ENCODE assay signal across 20 mouse cellular contexts in the genomic region with DNA sequence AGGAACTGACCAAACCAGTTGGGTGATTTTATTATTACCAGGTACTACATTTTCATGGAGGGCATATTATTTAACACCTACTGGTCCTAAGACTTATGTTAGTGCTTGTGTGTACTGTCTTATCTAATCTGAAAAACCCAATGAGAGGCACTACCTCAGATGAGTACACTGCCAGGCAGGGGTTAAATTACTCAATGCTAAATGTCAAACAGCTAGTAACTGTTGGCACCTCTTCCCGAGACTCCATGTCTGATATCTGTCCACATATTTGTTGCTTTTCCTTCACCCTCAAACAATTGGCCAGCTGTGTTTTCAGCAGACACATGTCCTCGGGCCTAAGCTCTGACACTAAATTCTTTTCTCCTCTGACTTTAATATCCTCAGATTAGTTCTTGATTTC.
A peak's percentile ranks its signal among the peaks of the same experiment; 100 is the strongest.
DNase-seq lines count a peak whose midpoint lies in the region; ATAC-seq and TF ChIP-seq lines count a peak whose summit lies in the region.
"Had no signal": no experiment of that assay in that cellular context is flagged by ENCODE, and none has a peak within 500 bp of the region (broad histone marks: within the 10 kb centered on the region; RNA-seq: fewer than 3 reads in every experiment).

No protein-coding gene starts in this region.

- no peaks in the 10 kb centered on the region for H3K9me3 ChIP-seq in heart, embryonic 13.5 days
- H3K9me3 ChIP-seq in kidney, embryonic 15.5 days (replicated peaks), result no peaks in the 10 kb centered on the region
- H3K9me3 ChIP-seq: forebrain, embryonic 10.5 days; hindbrain, embryonic 15.5 days; limb, embryonic 10.5 days; liver, embryonic 15.5 days had no signal

- WGBS in heart, embryonic 13.5 days, result 17% methylated on average over 2 of the region's 2 CpGs
- WGBS in kidney, adult 2 months, result 24% methylated on average over 2 of the region's 2 CpGs
- 44% methylated on average over 2 of the region's 2 CpGs for WGBS in kidney, embryonic 15.5 days

- H3K36me3 ChIP-seq in heart, embryonic 13.5 days, result no peaks in the 10 kb centered on the region
- no peaks in the 10 kb centered on the region; the same call in 1 of the 2 replicates for H3K36me3 ChIP-seq in kidney, adult 2 months (ENCODE audit: control insufficient read depth, insufficient read depth, low read length)
- H3K36me3 ChIP-seq in kidney, embryonic 15.5 days, result no peaks in the 10 kb centered on the region
- H3K36me3 ChIP-seq: forebrain, embryonic 10.5 days; hindbrain, embryonic 15.5 days; limb, embryonic 10.5 days; liver, embryonic 15.5 days had no signal

- peak overlapping the region; percentile 43 for H3K27ac ChIP-seq in heart, embryonic 13.5 days (replicated peaks)
- H3K27ac ChIP-seq in kidney, adult 2 months (ENCODE audit: insufficient read depth, low read depth, low read length), result peak overlapping the region; percentile 99
- no peak overlapping the region for H3K27ac ChIP-seq in kidney, embryonic 15.5 days
- H3K27ac ChIP-seq: forebrain, embryonic 10.5 days; hindbrain, embryonic 15.5 days; limb, embryonic 10.5 days; liver, embryonic 15.5 days; stomach, postnatal 0 days had no signal

- ATAC-seq in heart, embryonic 13.5 days (ENCODE audit: extremely low read depth, insufficient number of reproducible peaks, low FRiP score, low TSS enrichment), result no peak
- ATAC-seq in kidney, embryonic 15.5 days (replicated peaks; ENCODE audit: low FRiP score), result no peak
- ATAC-seq: forebrain, embryonic 16.5 days had no signal

- H3K4me3 ChIP-seq in heart, embryonic 13.5 days, result no peak overlapping the region
- no peak overlapping the region for H3K4me3 ChIP-seq in kidney, adult 2 months (ENCODE audit: insufficient read depth, low read depth, low read length)
- H3K4me3 ChIP-seq in kidney, embryonic 15.5 days (replicated peaks), result no peak overlapping the region
- H3K4me3 ChIP-seq: forebrain, embryonic 10.5 days; hindbrain, embryonic 15.5 days; limb, embryonic 10.5 days; liver, embryonic 15.5 days had no signal

- TF ChIP-seq CTCF in kidney, adult 2 months (conservative IDR thresholded peaks at IDR 0.05; ENCODE audit: insufficient read depth, insufficient read length, low read depth, low read length), result no peak

- intact Hi-C loops in heart, postnatal 14 days (cut with DNase I), result loop anchor here (5.0 kb wide), 1 partner anchor 96 kb away; no protein-coding TSS in a partner anchor

- H3K4me1 ChIP-seq in heart, embryonic 13.5 days, result peaks cover 68% of the 10 kb centered on the region
- peaks cover 31% of the 10 kb centered on the region; the same call in 1 of the 2 replicates for H3K4me1 ChIP-seq in kidney, adult 2 months (ENCODE audit: control insufficient read depth, insufficient read depth, low read length)
- H3K4me1 ChIP-seq in kidney, embryonic 15.5 days, result no peaks in the 10 kb centered on the region
- H3K4me1 ChIP-seq: hindbrain, embryonic 15.5 days; limb, embryonic 10.5 days had no signal

- TF ChIP-seq POLR2A in kidney, adult 2 months (IDR thresholded peaks at IDR 0.05; ENCODE audit: low read depth, low read length), result no peak

- DNase-seq in heart, postnatal 14 days, result no peak
- DNase-seq in kidney, adult 2 months, result peak; percentile 19
- peak; percentile 11 for DNase-seq in lung, postnatal 36 days
- no peak for DNase-seq in lung, postnatal 25 days (ENCODE audit: low spot score)
- DNase-seq in MN1 (ENCODE audit: low spot score), result no peak
- DNase-seq: adrenal gland, postnatal 14 days; gastrocnemius, postnatal 36 days; layer of hippocampus, adult 9-11 months; liver; midbrain, embryonic 14.5 days; thymus, adult 2 months; thymus, postnatal 4 days had no signal

- H3K27me3 ChIP-seq in heart, embryonic 13.5 days (replicated peaks), result no peaks in the 10 kb centered on the region
- H3K27me3 ChIP-seq in kidney, adult 2 months (replicated peaks; ENCODE audit: control insufficient read depth, insufficient read depth, low read length), result no peaks in the 10 kb centered on the region
- H3K27me3 ChIP-seq in kidney, embryonic 15.5 days, result no peaks in the 10 kb centered on the region
- H3K27me3 ChIP-seq: hindbrain, embryonic 15.5 days; liver, embryonic 15.5 days had no signal

- no peak overlapping the region for H3K4me2 ChIP-seq in heart, embryonic 13.5 days
- H3K4me2 ChIP-seq in kidney, embryonic 15.5 days, result no peak overlapping the region
- H3K4me2 ChIP-seq: hindbrain, embryonic 15.5 days; liver, embryonic 15.5 days had no signal

- no peak overlapping the region for H3K9ac ChIP-seq in heart, embryonic 13.5 days
- H3K9ac ChIP-seq in kidney, embryonic 15.5 days, result no peak overlapping the region
- H3K9ac ChIP-seq: hindbrain, embryonic 15.5 days; liver, embryonic 15.5 days had no signal

Comparison
In these comparisons a context has a peak if more than half of its experiments do, and no peak if none do; other contexts are left out.
1. DNase-seq: peak in kidney, adult 2 months (single experiment) and lung, postnatal 36 days (single experiment); none in heart, postnatal 14 days (0 of 2), lung, postnatal 25 days (single experiment) and MN1 (single experiment).